Mouse (Mus musculus) MN1 (cell line): ENCODE data around the gene Rpl21.
A peak's percentile ranks its signal among the peaks of the same experiment; 100 is the strongest.

Experiments
- DNase-seq: peaks from one replicate; pipeline ENCODE4 v3.0.0-alpha.2; 2016; ENCODE audit warnings: low spot score

Gene Rpl21

DNA sequence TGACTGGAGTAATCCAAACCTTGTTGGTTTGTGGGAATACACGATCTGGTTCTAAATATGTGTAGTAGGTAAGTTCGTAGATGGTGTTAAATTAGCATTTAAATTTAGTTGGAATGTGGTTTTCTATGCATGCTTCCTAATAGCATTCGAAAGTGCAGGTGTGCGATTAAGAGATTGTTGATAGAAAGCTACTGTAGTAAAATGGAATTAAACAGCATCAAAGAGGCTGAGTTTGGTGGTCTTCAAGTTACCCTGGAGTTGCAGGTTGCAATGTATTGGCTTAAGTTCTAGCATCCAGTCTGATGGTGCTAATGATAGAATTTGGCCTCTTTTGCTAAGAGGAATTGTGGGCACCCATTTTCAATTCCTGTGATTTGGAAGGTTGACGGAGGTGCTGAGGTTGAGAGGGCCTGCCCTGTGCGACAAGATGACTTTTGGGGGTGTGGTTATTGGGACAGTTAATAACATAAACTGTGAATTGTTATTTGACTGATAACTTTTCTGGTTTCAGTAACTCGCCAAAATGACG, 1.0 kb downstream of the Rpl21 start:
- no peak for DNase-seq

- DNase-seq = no peak
These were observed 2.3 kb downstream of the Rpl21 start for GRCm38 (mm10) chr5:146834959-146835358.

DNA sequence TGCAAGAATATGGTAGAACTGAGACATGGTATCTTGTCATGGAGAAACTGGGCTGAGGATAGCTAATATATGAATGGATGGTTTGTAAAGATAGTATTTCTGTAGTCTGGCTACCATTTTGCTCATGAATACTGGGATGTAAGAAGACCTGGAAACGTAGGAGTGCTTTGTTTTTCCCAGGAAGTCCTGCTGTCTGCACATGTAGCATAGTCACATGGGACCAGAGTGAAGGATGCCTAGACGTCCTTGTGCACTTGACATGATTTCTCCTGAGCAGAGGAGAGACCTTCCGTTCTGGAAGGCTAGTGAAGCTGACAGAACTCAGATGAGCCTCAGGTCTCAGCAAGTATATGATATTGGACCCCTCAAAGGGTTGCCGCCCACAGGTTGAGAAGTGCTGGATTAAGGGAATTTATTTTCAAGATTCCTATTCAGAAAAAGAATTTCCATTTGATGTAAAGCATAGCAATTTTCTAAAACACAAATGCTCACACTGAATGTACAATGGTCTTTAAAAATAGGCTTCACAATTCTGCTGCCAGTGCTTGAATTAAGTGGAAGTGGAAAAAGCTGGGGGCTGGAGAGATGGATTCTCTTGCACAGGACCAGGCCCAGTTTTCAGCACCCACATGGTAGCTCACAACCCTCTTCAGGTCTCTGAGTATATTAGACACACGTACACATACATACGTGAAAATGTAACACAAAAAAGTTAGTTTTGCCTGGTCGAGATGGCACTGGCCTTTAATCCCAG, 5.5 kb downstream of the Rpl21 start:
- no peak for DNase-seq

GRCm38 (mm10) chr5:146838836-146839648, 6.4 kb downstream of the Rpl21 start:
- no peak for DNase-seq

- DNase-seq = no peak
These were observed 7.1 kb downstream of the Rpl21 start for GRCm38 (mm10) chr5:146839760-146840159.

DNA sequence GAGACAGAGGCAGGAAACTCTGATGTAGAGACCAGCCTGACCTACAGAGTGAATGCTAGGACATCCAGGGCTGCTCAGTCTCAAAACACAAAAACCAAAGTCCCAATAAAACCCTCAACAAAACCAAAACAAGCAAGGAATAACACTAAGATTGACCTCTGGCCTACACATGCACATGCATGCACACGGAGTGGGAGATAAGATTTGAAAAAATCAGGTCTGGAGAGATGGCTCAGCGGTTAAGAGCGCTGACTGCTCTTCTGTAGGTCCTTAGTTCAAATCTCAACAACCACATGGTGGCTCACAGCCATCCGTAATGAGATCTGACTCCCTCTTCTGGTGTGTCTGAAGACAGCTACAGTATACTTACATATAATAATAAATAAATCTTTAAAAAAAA, 7.7 kb downstream of the Rpl21 start:
- DNase-seq = no peak

DNA sequence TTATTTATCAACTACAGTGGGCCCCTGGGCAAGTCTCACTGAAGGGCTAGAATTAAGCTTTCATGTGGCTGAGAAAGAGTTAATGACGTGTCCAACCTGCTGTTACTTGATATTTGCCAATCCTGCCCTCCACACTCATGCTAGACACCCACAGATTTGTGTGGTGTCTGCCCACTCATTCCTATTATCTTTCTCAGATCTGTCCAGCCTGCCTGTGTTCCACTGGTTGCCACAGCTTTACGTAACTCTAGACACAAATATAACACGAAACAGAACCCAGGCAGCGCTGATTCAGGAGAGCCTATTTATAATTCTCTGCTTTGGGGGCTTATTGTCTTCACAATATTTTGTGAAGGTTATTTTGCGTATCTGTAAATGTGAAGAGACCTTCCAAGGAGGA, 8.6 kb downstream of the Rpl21 start:
- DNase-seq = no peak

GRCm38 (mm10) chr5:146841996-146842395, 9.3 kb downstream of the Rpl21 start:
- no peak for DNase-seq

- peak; percentile 51 for DNase-seq
These were observed 11.7 kb downstream of the Rpl21 start for GRCm38 (mm10) chr5:146844301-146844941.

- DNase-seq = peak; percentile 94
These were observed 12.3 kb downstream of the Rpl21 start, which contains the start of gene Rasl11a for GRCm38 (mm10) chr5:146844945-146845365. Gene Rasl11a (plus strand): TSS chr5:146845071.

DNA sequence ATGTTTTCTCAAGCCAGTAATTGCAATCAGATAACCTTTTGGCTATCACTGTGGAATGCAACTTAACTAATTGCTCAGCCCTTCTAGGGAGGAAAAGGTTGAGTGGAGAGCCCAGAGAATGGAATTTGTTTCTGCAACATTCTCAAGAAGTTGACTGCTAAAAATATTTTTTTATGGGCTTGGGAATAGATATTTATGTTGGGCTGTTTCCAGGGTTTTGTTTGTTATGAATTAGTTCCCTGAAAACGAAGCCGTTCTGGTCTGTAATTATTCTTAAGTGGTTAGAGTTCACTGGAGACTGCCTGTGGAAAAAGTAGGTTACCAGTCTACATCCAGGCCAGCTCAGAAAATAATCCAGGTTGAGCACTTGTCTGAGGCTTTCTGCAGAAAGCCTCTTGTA, 13.8 kb downstream of the Rpl21 start:
- DNase-seq = no peak

GRCm38 (mm10) chr5:146848936-146849582, 16.4 kb downstream of the Rpl21 start:
- DNase-seq = no peak

- no peak for DNase-seq
These were observed 23.4 kb downstream of the Rpl21 start for GRCm38 (mm10) chr5:146856106-146856505.

GRCm38 (mm10) chr5:146857620-146858019, 24.9 kb downstream of the Rpl21 start:
- DNase-seq = no peak

DNA sequence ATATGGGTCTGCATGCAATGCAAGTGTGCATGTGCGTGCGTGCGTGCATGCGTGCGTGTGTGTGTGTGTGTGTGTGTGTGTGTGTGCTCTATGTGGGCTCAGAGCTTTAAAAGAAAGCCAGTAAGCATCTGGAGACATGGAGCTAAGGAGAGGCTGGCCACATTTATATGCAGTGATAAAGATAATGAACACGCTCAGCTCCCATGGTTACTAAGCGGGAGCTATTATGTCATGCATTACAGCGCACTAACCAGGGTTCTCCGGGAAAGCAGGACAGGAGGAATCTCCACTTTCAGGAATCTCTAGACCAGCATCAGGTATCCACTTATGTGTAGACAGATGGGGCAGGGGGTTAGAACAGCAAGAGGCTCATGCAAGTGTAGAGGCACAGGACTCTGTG, 26.1 kb downstream of the Rpl21 start:
- DNase-seq = no peak

DNA sequence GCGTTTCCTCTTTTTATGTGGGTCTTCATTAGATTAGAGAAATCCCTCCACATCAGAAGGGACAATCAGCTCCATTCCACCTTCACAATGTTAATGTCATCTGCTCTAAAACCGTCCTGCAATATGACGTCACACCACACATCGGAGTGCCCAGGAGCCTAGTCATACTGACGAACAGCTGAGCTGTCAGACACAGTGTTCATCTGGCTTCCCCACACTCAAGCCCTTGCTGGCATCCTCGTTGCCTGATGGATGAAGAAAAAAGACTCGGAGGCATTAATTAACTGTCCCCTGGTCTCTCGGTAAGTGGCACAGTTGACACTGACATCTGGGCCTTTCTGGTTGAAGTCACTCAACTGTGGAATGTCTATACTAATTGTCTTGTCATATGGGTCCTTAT, 26.6 kb downstream of the Rpl21 start:
- DNase-seq = no peak

- DNase-seq = no peak
These were observed 27.7 kb downstream of the Rpl21 start for GRCm38 (mm10) chr5:146860222-146860998.

DNA sequence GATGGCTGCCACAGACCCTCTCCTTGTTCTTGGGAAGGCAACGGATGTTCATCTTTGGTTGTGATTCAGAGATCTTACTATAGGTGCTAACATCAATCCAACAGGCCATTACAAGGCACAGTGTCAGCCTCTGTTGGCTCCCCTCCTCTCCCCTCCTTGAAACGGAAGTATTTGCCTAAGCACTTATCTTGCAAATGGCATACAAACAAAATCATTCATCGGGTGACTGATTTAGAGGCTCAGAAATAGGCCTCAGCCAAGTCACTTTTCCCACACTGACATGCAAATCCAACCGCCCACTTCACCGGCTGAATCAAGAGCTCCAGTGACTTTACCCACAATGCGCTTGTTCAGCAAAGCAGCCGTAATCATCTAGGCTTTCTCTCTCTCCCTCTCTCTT, 28.9 kb downstream of the Rpl21 start:
- no peak for DNase-seq

DNA sequence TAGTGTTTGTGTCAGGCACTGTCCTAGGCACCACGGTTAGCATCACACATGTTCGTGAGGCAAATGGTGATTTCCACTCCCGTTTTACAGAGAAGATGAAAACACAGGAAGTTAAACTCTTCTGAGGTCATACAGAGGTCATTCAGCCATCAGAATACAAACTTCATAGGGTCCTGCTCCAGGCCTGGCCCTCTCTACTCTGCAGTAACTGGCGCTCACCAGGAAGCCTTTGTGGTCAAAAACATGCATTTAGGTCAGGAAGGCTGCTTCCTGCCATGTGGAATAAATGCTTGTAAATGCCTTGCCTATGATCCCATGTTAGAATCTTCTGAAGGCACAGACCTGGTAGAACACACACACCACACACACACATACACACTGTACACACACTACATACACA, 32.8 kb downstream of the Rpl21 start:
- DNase-seq = no peak

DNA sequence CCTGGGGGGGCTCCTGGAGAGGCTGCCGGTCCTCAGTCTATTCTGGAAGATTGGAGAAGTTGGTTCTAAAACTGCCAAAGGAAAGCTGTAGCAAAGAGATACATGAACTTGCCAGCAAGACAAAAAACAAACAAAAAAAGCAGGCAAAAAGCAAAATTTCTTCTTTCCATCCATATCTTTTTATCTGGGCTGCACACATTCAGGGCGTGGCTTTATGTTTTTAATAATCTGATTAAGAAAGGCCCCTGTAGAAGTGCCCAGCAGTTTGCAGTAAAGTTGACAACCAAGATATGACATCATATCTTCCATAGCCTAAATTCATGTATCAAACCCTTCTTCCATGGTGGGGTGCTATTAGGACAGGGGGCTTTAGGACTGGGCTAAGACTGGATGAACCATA, 33.6 kb downstream of the Rpl21 start:
- no peak for DNase-seq

- peak; percentile 86 for DNase-seq
These were observed 34.7 kb downstream of the Rpl21 start for GRCm38 (mm10) chr5:146867246-146867945.
